Mouse (Mus musculus): Measurements from ENCODE around the gene Tmem132a. TPM values are rescaled to one million over a fixed set of nuclear protein-coding genes. Genes with fewer than 3 reads are reported as not detected.

The Tmem132a gene
- total RNA-seq, 2 experiments from 2014 or later, result 0.56 to 2.4 TPM

Other genes with a start within 250 kb of the Tmem132a start
- 0.90 and 0.99 TPM in 2 replicates for gene Vwce, start 235.7 kb downstream of the Tmem132a start, total RNA-seq (2014; fragmentation: Nextera tagmentation)
- gene Vwce, start 235.7 kb downstream of the Tmem132a start, total RNA-seq (2017), result not detected in 2 replicates
- gene Pga5, start 191.9 kb downstream of the Tmem132a start, total RNA-seq (2014; fragmentation: Nextera tagmentation), result not detected in 2 replicates
- not detected in 2 replicates for gene Pga5, start 191.9 kb downstream of the Tmem132a start, total RNA-seq (2017)
- 18.3 and 20.2 TPM in 2 replicates for gene Vps37c, start 181.2 kb downstream of the Tmem132a start, total RNA-seq (2014; fragmentation: Nextera tagmentation)
- gene Vps37c, start 181.2 kb downstream of the Tmem132a start, total RNA-seq (2017), result 6.9 and 7.8 TPM in 2 replicates
- gene Cd5, start 130.9 kb downstream of the Tmem132a start, total RNA-seq (2014; fragmentation: Nextera tagmentation), result 3.2 and 3.7 TPM in 2 replicates
- gene Cd5, start 130.9 kb downstream of the Tmem132a start, total RNA-seq (2017), result not detected in 2 replicates
- gene Cd6, start 39.9 kb downstream of the Tmem132a start, total RNA-seq (2014; fragmentation: Nextera tagmentation), result 2.4 and 3.2 TPM in 2 replicates
- not detected in 2 replicates for gene Cd6, start 39.9 kb downstream of the Tmem132a start, total RNA-seq (2017)
- gene Slc15a3, start 30.2 kb downstream of the Tmem132a start, total RNA-seq (2014; fragmentation: Nextera tagmentation), result 0.50 and 0.99 TPM in 2 replicates
- 0.56 TPM in 1 of 2 replicates, not detected in the other for gene Slc15a3, start 30.2 kb downstream of the Tmem132a start, total RNA-seq (2017)
- gene Tmem109, start 12.1 kb upstream of the Tmem132a start, total RNA-seq (2014; fragmentation: Nextera tagmentation), result 23.4 and 41.0 TPM in 2 replicates
- 11.1 and 21.7 TPM in 2 replicates for gene Tmem109, start 12.1 kb upstream of the Tmem132a start, total RNA-seq (2017)
- gene Prpf19, start 25.3 kb upstream of the Tmem132a start, total RNA-seq (2014; fragmentation: Nextera tagmentation), result 148 and 173 TPM in 2 replicates
- 145 and 393 TPM in 2 replicates for gene Prpf19, start 25.3 kb upstream of the Tmem132a start, total RNA-seq (2017)
- not detected in 2 replicates for gene Zp1, start 50.7 kb upstream of the Tmem132a start, total RNA-seq (2014; fragmentation: Nextera tagmentation)
- gene Zp1, start 50.7 kb upstream of the Tmem132a start, total RNA-seq (2017), result not detected in 2 replicates
- not detected in 2 replicates for gene Ptgdr2, start 67.2 kb upstream of the Tmem132a start, total RNA-seq (2014; fragmentation: Nextera tagmentation)
- not detected in 2 replicates for gene Ptgdr2, start 67.2 kb upstream of the Tmem132a start, total RNA-seq (2017)
- 24.8 and 30.6 TPM in 2 replicates for gene Ccdc86, start 79.3 kb upstream of the Tmem132a start, total RNA-seq (2014; fragmentation: Nextera tagmentation)
- gene Ccdc86, start 79.3 kb upstream of the Tmem132a start, total RNA-seq (2017), result 21.0 and 26.2 TPM in 2 replicates
- gene Ms4a10, start 104.7 kb upstream of the Tmem132a start, total RNA-seq (2014; fragmentation: Nextera tagmentation), result not detected in 2 replicates
- not detected in 2 replicates for gene Ms4a10, start 104.7 kb upstream of the Tmem132a start, total RNA-seq (2017)
- not detected in 2 replicates for gene Ms4a15, start 123.3 kb upstream of the Tmem132a start, total RNA-seq (2014; fragmentation: Nextera tagmentation)
- gene Ms4a15, start 123.3 kb upstream of the Tmem132a start, total RNA-seq (2017), result not detected in 2 replicates
- not detected in 2 replicates for gene Ms4a18, start 148.1 kb upstream of the Tmem132a start, total RNA-seq (2014; fragmentation: Nextera tagmentation)
- gene Ms4a18, start 148.1 kb upstream of the Tmem132a start, total RNA-seq (2017), result not detected in 2 replicates
- not detected in 2 replicates for gene Ms4a8a, start 211.2 kb upstream of the Tmem132a start, total RNA-seq (2014; fragmentation: Nextera tagmentation)
- gene Ms4a8a, start 211.2 kb upstream of the Tmem132a start, total RNA-seq (2017), result not detected in 2 replicates

All from megakaryocyte-erythroid progenitor cell, adult 5-6 weeks (primary cell).